Mouse (Mus musculus) bone marrow, adult 2 months (tissue): ENCODE measurements at regions not wholly inside any gene's neighbourhood (a gene's known extent, or its start where the extent isn't known, plus 50 kb on each side); places are given as distances from the start of the nearest gene placed in this dataset.

Source experiments
- H3K27ac ChIP-seq: fragments of 200-500 bp; 2 replicates; pipeline ENCODE4 v1.5.1; 2012; ENCODE audit warnings: low read depth, mild to moderate bottlenecking, control low read depth, inconsistent platforms, low read length; ENCODE audit not compliant: control insufficient read depth, poor library complexity, insufficient read depth
- H3K4me1 ChIP-seq: fragments of 200-500 bp; 2 replicates; pipeline ENCODE4 v1.6.1; 2011; ENCODE audit warnings: low read length; ENCODE audit not compliant: control insufficient read depth, insufficient read depth
- H3K4me3 ChIP-seq: fragments of 200-500 bp; replicated peaks from 2 replicates; pipeline ENCODE3; 2011; ENCODE audit warnings: mild to moderate bottlenecking, low read depth, low read length, control low read depth; ENCODE audit not compliant: control insufficient read depth
- CTCF ChIP-seq: fragments of 200-500 bp; IDR thresholded peaks from 2 replicates; pipeline ENCODE4 v1.5.1; 2011; ENCODE audit warnings: low read length, control low read depth; ENCODE audit not compliant: control insufficient read depth, insufficient read depth
- POLR2A ChIP-seq: fragments of 200-500 bp; IDR thresholded peaks from 2 replicates; pipeline ENCODE4 v1.6.1; 2011; ENCODE audit warnings: low read depth, mild to moderate bottlenecking, control low read depth, low read length, borderline replicate concordance; ENCODE audit not compliant: control insufficient read depth
- WGBS: fragments of 180-500 bp; shearing (Covaris S2); methylation state at CpG from one replicate; pipeline ENCODE4 v1.1.7; 2018; 5-methylcytosine and 5-hydroxymethylcytosine counted together

- 49% methylated on average over 5 of the region's 5 CpGs for WGBS
- Histone ChIP-seq H3K4me1 (no peaks in the 10 kb centered on the region; the same call in 1 of the 2 replicates), H3K4me3 (no peak overlapping the region), H3K27ac (no peak overlapping the region)
- TF ChIP-seq CTCF (no peak), POLR2A (no peak)
Observed at GRCm38 (mm10) chr11:22671791-22672490, 160.1 kb downstream of the Tmem17 start.

- Histone ChIP-seq H3K4me1 (no peaks in the 10 kb centered on the region; the same call in 1 of the 2 replicates), H3K4me3 (no peak overlapping the region), H3K27ac (no peak overlapping the region)
- no peak for TF ChIP-seq CTCF
- no peak for TF ChIP-seq POLR2A
- WGBS, result 14% methylated on average over 3 of the region's 3 CpGs
Observed at GRCm38 (mm10) chr11:22675047-22675446, 163.2 kb downstream of the Tmem17 start.

- 71% methylated on average over 1 of the region's 1 CpGs for WGBS
- no peak for TF ChIP-seq POLR2A
- no peak for TF ChIP-seq CTCF
- Histone ChIP-seq H3K27ac (no peak overlapping the region), H3K4me1 (no peaks in the 10 kb centered on the region; the same call in 1 of the 2 replicates), H3K4me3 (no peak overlapping the region)
Observed at GRCm38 (mm10) chr11:22675754-22676153, 163.9 kb downstream of the Tmem17 start.

GRCm38 (mm10) chr11:22677337-22677736 is 165.4 kb downstream of the Tmem17 start:
- 45% methylated on average over 2 of the region's 2 CpGs for WGBS
- Histone ChIP-seq H3K4me3 (no peak overlapping the region), H3K27ac (no peak overlapping the region), H3K4me1 (no peaks in the 10 kb centered on the region; the same call in 1 of the 2 replicates)
- TF ChIP-seq CTCF (peak; percentile 72), POLR2A (no peak)

- H3K27ac ChIP-seq, result no peak overlapping the region
- no peak for TF ChIP-seq POLR2A
- no peak for TF ChIP-seq CTCF
- 89% methylated on average over 4 of the region's 4 CpGs for WGBS
- no peak overlapping the region for H3K4me3 ChIP-seq
- H3K4me1 ChIP-seq, result no peaks in the 10 kb centered on the region
Observed at GRCm38 (mm10) chr11:22684576-22684975, 172.7 kb downstream of the Tmem17 start.

- H3K27ac ChIP-seq, result no peak overlapping the region
- TF ChIP-seq CTCF (no peak), POLR2A (no peak)
- peaks cover 6% of the 10 kb centered on the region for H3K4me1 ChIP-seq
- WGBS, result 93% methylated on average over 3 of the region's 3 CpGs
- H3K4me3 ChIP-seq, result no peak overlapping the region
Observed at GRCm38 (mm10) chr11:22690829-22691228, 169.9 kb downstream of the B3gnt2 start.

GRCm38 (mm10) chr11:22692281-22692857 is 168.4 kb downstream of the B3gnt2 start:
- TF ChIP-seq POLR2A (no peak), CTCF (no peak)
- 43% methylated on average over 5 of the region's 5 CpGs for WGBS
- H3K27ac ChIP-seq, result no peak overlapping the region
- no peak overlapping the region for H3K4me3 ChIP-seq
- H3K4me1 ChIP-seq, result peaks cover 6% of the 10 kb centered on the region

GRCm38 (mm10) chr11:22692941-22693341 is 167.8 kb downstream of the B3gnt2 start:
- no peak overlapping the region for H3K4me3 ChIP-seq
- H3K27ac ChIP-seq, result peak overlapping the region; percentile 38; the same call in 1 of the 2 replicates
- WGBS, result 3% methylated on average over 1 of the region's 1 CpGs
- H3K4me1 ChIP-seq, result peaks cover 6% of the 10 kb centered on the region
- no peak for TF ChIP-seq POLR2A
- no peak for TF ChIP-seq CTCF
